Mouse (Mus musculus): ENCODE results near the gene Nlk.

DNA sequence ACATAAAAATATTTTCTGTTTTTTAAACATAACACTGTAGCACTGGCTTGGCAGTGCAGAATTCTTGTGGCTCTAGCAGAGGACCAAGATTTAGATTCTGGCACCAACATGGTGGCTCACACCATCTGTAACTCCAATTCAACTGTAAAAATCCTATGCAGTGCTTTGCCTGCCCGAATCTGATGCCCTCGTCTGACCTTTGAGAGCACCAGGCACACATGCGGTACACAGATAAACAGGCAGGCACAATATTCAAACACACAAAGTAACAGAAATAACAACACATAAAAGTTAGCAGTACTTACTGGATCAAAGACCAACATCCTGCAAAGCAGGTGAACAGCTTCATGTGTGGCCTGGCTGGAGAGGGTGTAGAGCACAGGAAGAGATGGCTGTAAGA is 122.6 kb downstream of the Nlk start:
- TF ChIP-seq CTCF (IDR thresholded peaks at IDR 0.05; ENCODE audit: low read depth) (no peak), EP300 (IDR thresholded peaks at IDR 0.05; ENCODE audit: low read depth) (no peak)

Measured in heart, postnatal 0 days (tissue).